Mouse (Mus musculus): ENCODE results near the gene Gprc5d.

- no peak for TF ChIP-seq CTCF (IDR thresholded peaks at IDR 0.05; ENCODE audit: low read depth, low read length)
- TF ChIP-seq GATA1 (IDR thresholded peaks at IDR 0.05; ENCODE audit: borderline replicate concordance, low read length): no peak
- TF ChIP-seq POLR2AphosphoS5 (IDR thresholded peaks at IDR 0.05; ENCODE audit: insufficient replicate concordance, low read depth, low read length): no peak
These were observed 28.3 kb downstream of the Gprc5d start for GRCm38 (mm10) chr6:135089786-135090185.

All from G1E (cell line).